Mouse (Mus musculus) adrenal gland, adult 8-10 months (tissue): ENCODE data around the gene Foxl1. TPM values are rescaled to one million over a fixed set of nuclear protein-coding genes. Genes with fewer than 3 reads are reported as not detected.

ENCODE experiments used
- DNase-seq: peaks from one replicate; pipeline ENCODE4 v3.0.0; 2022
- total RNA-seq, 4 experiments: library from RNA; stranded (reverse); gene quantifications; 2 replicates each; pipeline ENCODE4 v1.2.4; 2022

Foxl1 gene
- under 1 TPM; 0.24 to 0.78 (median 0.54) TPM for total RNA-seq

GRCm38 (mm10) chr8:121127756-121128375 lies at the start of gene Foxl1:
Gene Foxl1, plus strand, starts transcription at chr8:121127940.
- DNase-seq: no peak

GRCm38 (mm10) chr8:121078721-121079120 lies 49.0 kb upstream of the Foxl1 start:
- DNase-seq: no peak

GRCm38 (mm10) chr8:121079201-121079600 lies 48.5 kb upstream of the Foxl1 start:
- no peak for DNase-seq

GRCm38 (mm10) chr8:121079944-121080343 lies 47.8 kb upstream of the Foxl1 start:
- DNase-seq: no peak

- DNase-seq: no peak
Observed at GRCm38 (mm10) chr8:121080361-121081090, 47.2 kb upstream of the Foxl1 start.

- DNase-seq: no peak
Observed at GRCm38 (mm10) chr8:121081398-121081797, 46.3 kb upstream of the Foxl1 start.

- no peak for DNase-seq
Observed at GRCm38 (mm10) chr8:121082218-121083092, 45.3 kb upstream of the Foxl1 start.

- DNase-seq: peak; percentile 24
Observed at GRCm38 (mm10) chr8:121083093-121083935, 44.4 kb upstream of the Foxl1 start.

- no peak for DNase-seq
Observed at GRCm38 (mm10) chr8:121083936-121084209, 43.9 kb upstream of the Foxl1 start.

GRCm38 (mm10) chr8:121084210-121084951 lies 43.4 kb upstream of the Foxl1 start, which contains the start of gene Foxf1:
Gene Foxf1, plus strand, starts transcription at chr8:121084386.
- no peak for DNase-seq

- no peak for DNase-seq
Observed at GRCm38 (mm10) chr8:121085011-121085410, 42.7 kb upstream of the Foxl1 start.

- DNase-seq: no peak
Observed at GRCm38 (mm10) chr8:121085561-121085960, 42.2 kb upstream of the Foxl1 start.

- no peak for DNase-seq
Observed at GRCm38 (mm10) chr8:121086004-121086900, 41.5 kb upstream of the Foxl1 start.

GRCm38 (mm10) chr8:121088281-121088680 lies 39.5 kb upstream of the Foxl1 start:
- DNase-seq: no peak

GRCm38 (mm10) chr8:121088871-121089630 lies 38.7 kb upstream of the Foxl1 start:
- DNase-seq: no peak

- no peak for DNase-seq
Observed at GRCm38 (mm10) chr8:121089631-121090380, 37.9 kb upstream of the Foxl1 start.

GRCm38 (mm10) chr8:121090716-121091115 lies 37.0 kb upstream of the Foxl1 start:
- no peak for DNase-seq

- no peak for DNase-seq
Observed at GRCm38 (mm10) chr8:121092141-121092540, 35.6 kb upstream of the Foxl1 start.

- peak; percentile 58 for DNase-seq
Observed at GRCm38 (mm10) chr8:121092627-121093026, 35.1 kb upstream of the Foxl1 start.
